ENCODE assay signal across 27 mouse cellular contexts in genomic region chr6:75805223-75805622, GRCm38 (mm10).
A peak's percentile ranks its signal among the peaks of the same experiment; 100 is the strongest.
DNase-seq lines count a peak whose midpoint lies in the region; ATAC-seq and TF ChIP-seq lines count a peak whose summit lies in the region.
"Had no signal": no experiment of that assay in that cellular context is flagged by ENCODE, and none has a peak within 500 bp of the region (broad histone marks: within the 10 kb centered on the region; RNA-seq: fewer than 3 reads in every experiment).

No protein-coding gene starts in this region.

- ATAC-seq in forebrain, embryonic 13.5 days: peak; percentile 41; the same call in 1 of the 2 replicates
- no peak for ATAC-seq in forebrain, postnatal 0 days
- ATAC-seq: activated CD4-positive, CD25-positive, alpha-beta regulatory T cell, adult 4 months; CD4-positive, CD25-positive, alpha-beta regulatory T cell, adult 4 months had no signal

- no peaks in the 10 kb centered on the region for H3K4me1 ChIP-seq in forebrain, embryonic 13.5 days
- H3K4me1 ChIP-seq in forebrain, postnatal 0 days (ENCODE audit: insufficient read depth): no peaks in the 10 kb centered on the region
- H3K4me1 ChIP-seq: embryonic facial prominence, embryonic 12.5 days; heart, embryonic 13.5 days; liver, embryonic 15.5 days; midbrain, embryonic 12.5 days; neural tube, embryonic 12.5 days had no signal

- DNase-seq in adrenal gland, postnatal 14 days: peak; percentile 29
- DNase-seq in adrenal gland, adult 18-20 months (ENCODE audit: low spot score in 2 of 2): no peak
- no peak for DNase-seq in forebrain, postnatal 0 days
- DNase-seq in 3T3-L1 (ENCODE audit: low read depth, low spot score): peak; percentile 2
- DNase-seq in brain, adult 2 months (ENCODE audit: low read depth, low spot score): peak; percentile 5
- no peak for DNase-seq in kidney, postnatal 10 days
- no peak for DNase-seq in left cerebral cortex, adult 2 months (ENCODE audit: extremely low spot score in 1 of 2, low spot score in 2 of 2)
- DNase-seq: cerebellum, adult 11 months; cerebellum, adult 9-11 months; embryo, embryonic 11 days; kidney, adult 11 months; kidney, postnatal 25 days; lung, embryonic 14.5 days; lung, postnatal 14 days; right cerebral cortex, postnatal 4 days; thymus, postnatal 4 days had no signal

- WGBS in forebrain, embryonic 13.5 days: 72% methylated on average over 4 of the region's 4 CpGs
- WGBS in forebrain, postnatal 0 days: 64% methylated on average over 4 of the region's 4 CpGs

- no peaks in the 10 kb centered on the region for H3K27me3 ChIP-seq in forebrain, embryonic 13.5 days
- no peaks in the 10 kb centered on the region for H3K27me3 ChIP-seq in forebrain, postnatal 0 days (ENCODE audit: insufficient read depth, low read length)
- H3K27me3 ChIP-seq: embryonic facial prominence, embryonic 12.5 days; heart, embryonic 13.5 days; limb, embryonic 12.5 days; liver, embryonic 15.5 days; midbrain, embryonic 12.5 days; neural tube, embryonic 12.5 days had no signal

- no peak overlapping the region for H3K27ac ChIP-seq in forebrain, embryonic 13.5 days
- no peak overlapping the region for H3K27ac ChIP-seq in forebrain, postnatal 0 days (ENCODE audit: low read depth, low read length)
- no peak overlapping the region for H3K27ac ChIP-seq in left cerebral cortex, adult 2 months
- H3K27ac ChIP-seq: embryonic facial prominence, embryonic 12.5 days; heart, embryonic 13.5 days; hindbrain, embryonic 14.5 days; limb, embryonic 12.5 days; liver, embryonic 15.5 days; midbrain, embryonic 12.5 days; neural tube, embryonic 12.5 days had no signal

- H3K4me2 ChIP-seq in forebrain, embryonic 13.5 days: no peak overlapping the region
- H3K4me2 ChIP-seq in forebrain, postnatal 0 days (ENCODE audit: low read depth): no peak overlapping the region
- H3K4me2 ChIP-seq: embryonic facial prominence, embryonic 12.5 days; heart, embryonic 13.5 days; hindbrain, embryonic 14.5 days; limb, embryonic 12.5 days; liver, embryonic 15.5 days; lung, embryonic 14.5 days; midbrain, embryonic 12.5 days; neural tube, embryonic 12.5 days had no signal

- no peak overlapping the region for H3K9ac ChIP-seq in forebrain, embryonic 13.5 days
- H3K9ac ChIP-seq in forebrain, postnatal 0 days: no peak overlapping the region
- H3K9ac ChIP-seq: embryonic facial prominence, embryonic 12.5 days; heart, embryonic 13.5 days; hindbrain, embryonic 14.5 days; limb, embryonic 12.5 days; liver, embryonic 15.5 days; lung, embryonic 14.5 days; midbrain, embryonic 12.5 days; neural tube, embryonic 12.5 days had no signal

- H3K36me3 ChIP-seq in forebrain, embryonic 13.5 days (ENCODE audit: poor library complexity, severe bottlenecking): no peaks in the 10 kb centered on the region
- no peaks in the 10 kb centered on the region for H3K36me3 ChIP-seq in forebrain, postnatal 0 days (ENCODE audit: insufficient read depth)
- H3K36me3 ChIP-seq: embryonic facial prominence, embryonic 12.5 days; heart, embryonic 13.5 days; limb, embryonic 12.5 days; liver, embryonic 15.5 days; midbrain, embryonic 12.5 days; neural tube, embryonic 12.5 days had no signal

- no peak overlapping the region for H3K4me3 ChIP-seq in forebrain, embryonic 13.5 days
- no peak overlapping the region for H3K4me3 ChIP-seq in forebrain, postnatal 0 days (ENCODE audit: low read depth, low read length)
- H3K4me3 ChIP-seq in left cerebral cortex, adult 2 months: no peak overlapping the region
- H3K4me3 ChIP-seq: embryonic facial prominence, embryonic 12.5 days; heart, embryonic 13.5 days; limb, embryonic 12.5 days; liver, embryonic 15.5 days; midbrain, embryonic 12.5 days; myocyte; neural tube, embryonic 12.5 days had no signal

- intact Hi-C loops in left cerebral cortex, adult 2 months (cut with DNase I): no loop called here

- TF ChIP-seq CTCF in forebrain, postnatal 0 days (IDR thresholded peaks at IDR 0.05; ENCODE audit: low read depth): no peak
- TF ChIP-seq CTCF in left cerebral cortex, adult 2 months (IDR thresholded peaks at IDR 0.05): no peak

- H3K9me3 ChIP-seq in forebrain, embryonic 13.5 days (replicated peaks): no peaks in the 10 kb centered on the region
- H3K9me3 ChIP-seq in forebrain, postnatal 0 days (ENCODE audit: low read length): no peaks in the 10 kb centered on the region
- H3K9me3 ChIP-seq: embryonic facial prominence, embryonic 12.5 days; heart, embryonic 13.5 days; limb, embryonic 12.5 days; liver, embryonic 15.5 days; midbrain, embryonic 12.5 days; neural tube, embryonic 12.5 days had no signal

Comparison
In these comparisons a context has a peak if more than half of its experiments do, and no peak if none do; other contexts are left out.
1. DNase-seq: peak in adrenal gland, postnatal 14 days (single experiment), 3T3-L1 (single experiment) and brain, adult 2 months (single experiment); none in adrenal gland, adult 18-20 months (0 of 2), forebrain, postnatal 0 days (single experiment), kidney, postnatal 10 days (single experiment) and left cerebral cortex, adult 2 months (0 of 2).